Mouse (Mus musculus): ENCODE results near the gene Gyg.

- TF ChIP-seq POLR2A (IDR thresholded peaks at IDR 0.05; ENCODE audit: extremely low read depth, insufficient read depth, low read length) (no peak), CTCF (IDR thresholded peaks at IDR 0.05; ENCODE audit: extremely low read depth, insufficient read depth, low read length) (no peak)
Observed at GRCm38 (mm10) chr3:20129491-20129890, 25.6 kb downstream of the Gyg start.
